ENCODE assay signal across 18 mouse cellular contexts in the genomic region with DNA sequence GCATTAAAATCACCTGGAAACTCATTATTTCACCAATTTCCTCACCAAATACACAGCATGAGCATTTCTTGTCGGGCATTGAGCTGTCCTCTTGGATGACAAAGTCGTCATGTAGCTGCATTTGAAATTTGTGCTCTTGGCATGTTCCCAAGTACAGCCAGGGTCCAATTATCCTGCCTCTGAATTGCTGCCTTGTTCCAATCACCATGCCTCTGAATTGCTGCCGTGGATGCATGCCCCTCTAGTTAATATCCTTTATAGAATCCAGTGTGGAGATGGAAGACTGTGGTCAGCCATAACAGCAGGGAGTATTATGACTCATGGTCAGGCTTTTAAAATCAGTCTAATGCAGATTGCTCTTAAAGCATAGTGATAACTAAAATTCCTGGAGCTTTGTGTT. TPM values are rescaled to one million over a fixed set of nuclear protein-coding genes. Genes with fewer than 3 reads are reported as not detected.
DNase-seq lines count a peak whose midpoint lies in the region; ATAC-seq and TF ChIP-seq lines count a peak whose summit lies in the region.
"Had no signal": no experiment of that assay in that cellular context is flagged by ENCODE, and none has a peak within 500 bp of the region (broad histone marks: within the 10 kb centered on the region; RNA-seq: fewer than 3 reads in every experiment).

No protein-coding gene starts in this region.

- 37% methylated on average over 3 of the region's 3 CpGs for WGBS in forebrain, embryonic 11.5 days
- 64% methylated on average over 3 of the region's 3 CpGs for WGBS in forebrain, embryonic 10.5 days
- 28% methylated on average over 3 of the region's 3 CpGs for WGBS in neural tube, embryonic 13.5 days
- 3% methylated on average over 3 of the region's 3 CpGs for WGBS in forebrain, embryonic 15.5 days
- WGBS in stomach, postnatal 0 days = 77% methylated on average over 3 of the region's 3 CpGs

- no peak overlapping the region for H3K4me2 ChIP-seq in forebrain, embryonic 11.5 days (ENCODE audit: low read depth, low read length, severe bottlenecking)
- H3K4me2 ChIP-seq in neural tube, embryonic 13.5 days = no peak overlapping the region
- no peak overlapping the region for H3K4me2 ChIP-seq in forebrain, embryonic 15.5 days (replicated peaks)
- peak overlapping the region; percentile 55 for H3K4me2 ChIP-seq in myocyte (ENCODE audit: low read depth)
- no peak overlapping the region for H3K4me2 ChIP-seq in stomach, postnatal 0 days (replicated peaks; ENCODE audit: low read depth)
- H3K4me2 ChIP-seq: heart, embryonic 13.5 days; neural tube, embryonic 12.5 days had no signal

- peak; percentile 61; the same call in 1 of the 2 replicates for ATAC-seq in forebrain, embryonic 11.5 days (replicated peaks; ENCODE audit: low FRiP score)
- ATAC-seq in neural tube, embryonic 13.5 days (ENCODE audit: low read depth) = no peak
- ATAC-seq in forebrain, embryonic 15.5 days (replicated peaks) = peak; percentile 69; the same call in 1 of the 2 replicates
- no peak for ATAC-seq in stomach, postnatal 0 days (ENCODE audit: low FRiP score, low TSS enrichment)
- ATAC-seq: intestine, embryonic 16.5 days; liver, postnatal 0 days had no signal

- H3K27ac ChIP-seq in forebrain, embryonic 11.5 days (ENCODE audit: low read depth, low read length) = peak overlapping the region; percentile 25; the same call in 1 of the 2 replicates
- no peak overlapping the region for H3K27ac ChIP-seq in forebrain, embryonic 10.5 days
- 0 out of 2 replicates have a peak overlapping the region, but pooled peaks have one; percentile 33 for H3K27ac ChIP-seq in neural tube, embryonic 13.5 days (replicated peaks)
- H3K27ac ChIP-seq in forebrain, embryonic 15.5 days (replicated peaks) = 0 out of 2 replicates have a peak overlapping the region, but pooled peaks have one; percentile 14
- H3K27ac ChIP-seq in stomach, postnatal 0 days (replicated peaks) = no peak overlapping the region
- H3K27ac ChIP-seq: heart, embryonic 13.5 days; neural tube, embryonic 12.5 days had no signal

- TF ChIP-seq EP300 in stomach, postnatal 0 days (optimal IDR thresholded peaks at IDR 0.05) = no peak

- H3K4me1 ChIP-seq in forebrain, embryonic 11.5 days (replicated peaks; ENCODE audit: control insufficient read depth, insufficient read depth, low read length) = peaks cover 3% of the 10 kb centered on the region; the same call in 1 of the 2 replicates
- H3K4me1 ChIP-seq in forebrain, embryonic 10.5 days = peaks cover 19% of the 10 kb centered on the region
- peaks cover 25% of the 10 kb centered on the region for H3K4me1 ChIP-seq in neural tube, embryonic 13.5 days (replicated peaks)
- peaks cover 22% of the 10 kb centered on the region for H3K4me1 ChIP-seq in forebrain, embryonic 15.5 days
- H3K4me1 ChIP-seq in stomach, postnatal 0 days (replicated peaks; ENCODE audit: control insufficient read depth, insufficient read depth) = no peaks in the 10 kb centered on the region
- H3K4me1 ChIP-seq: heart, embryonic 13.5 days had no signal

- H3K4me3 ChIP-seq in forebrain, embryonic 11.5 days (ENCODE audit: low read depth, low read length) = no peak overlapping the region
- no peak overlapping the region for H3K4me3 ChIP-seq in forebrain, embryonic 10.5 days
- H3K4me3 ChIP-seq in neural tube, embryonic 13.5 days = no peak overlapping the region
- no peak overlapping the region for H3K4me3 ChIP-seq in forebrain, embryonic 15.5 days
- H3K4me3 ChIP-seq in myocyte = no peak overlapping the region
- H3K4me3 ChIP-seq in stomach, postnatal 0 days (ENCODE audit: low read depth, low read length) = no peak overlapping the region
- H3K4me3 ChIP-seq: erythroblast, embryonic 14.5 days; heart, embryonic 13.5 days; neural tube, embryonic 12.5 days had no signal

- no peaks in the 10 kb centered on the region for H3K79me2 ChIP-seq in myocyte (ENCODE audit: control insufficient read depth, insufficient read depth)

- no peaks in the 10 kb centered on the region for H3K27me3 ChIP-seq in forebrain, embryonic 11.5 days (ENCODE audit: control insufficient read depth, insufficient read depth, low read length)
- H3K27me3 ChIP-seq in forebrain, embryonic 10.5 days (ENCODE audit: poor library complexity, severe bottlenecking) = no peaks in the 10 kb centered on the region
- no peaks in the 10 kb centered on the region for H3K27me3 ChIP-seq in neural tube, embryonic 13.5 days
- H3K27me3 ChIP-seq in forebrain, embryonic 15.5 days = no peaks in the 10 kb centered on the region
- H3K27me3 ChIP-seq in myocyte (ENCODE audit: control insufficient read depth, insufficient read depth, insufficient read length) = no peaks in the 10 kb centered on the region
- H3K27me3 ChIP-seq in stomach, postnatal 0 days (ENCODE audit: control insufficient read depth, insufficient read depth, low read length) = no peaks in the 10 kb centered on the region
- H3K27me3 ChIP-seq: heart, embryonic 13.5 days; neural tube, embryonic 12.5 days had no signal

- DNase-seq in forebrain, embryonic 11.5 days (ENCODE audit: low spot score) = peak; percentile 53
- DNase-seq in forebrain, embryonic 10.5 days (ENCODE audit: extremely low spot score, low spot score) = no peak
- DNase-seq in neural tube, embryonic 10.5 days (ENCODE audit: extremely low spot score, low spot score) = no peak
- no peak for DNase-seq in lung, postnatal 4 days
- no peak for DNase-seq in stomach, postnatal 0 days (ENCODE audit: low spot score)
- DNase-seq: B cell, adult 2 months; cerebellum, postnatal 25 days; heart, postnatal 36 days; liver; liver, postnatal 0 days; thymus, adult 18-20 months had no signal

- H3K36me3 ChIP-seq in forebrain, embryonic 11.5 days (ENCODE audit: control insufficient read depth, insufficient read depth, low read length) = no peaks in the 10 kb centered on the region
- no peaks in the 10 kb centered on the region for H3K36me3 ChIP-seq in forebrain, embryonic 10.5 days (replicated peaks)
- no peaks in the 10 kb centered on the region for H3K36me3 ChIP-seq in neural tube, embryonic 13.5 days
- no peaks in the 10 kb centered on the region for H3K36me3 ChIP-seq in forebrain, embryonic 15.5 days
- no peaks in the 10 kb centered on the region for H3K36me3 ChIP-seq in myocyte (ENCODE audit: control insufficient read depth, insufficient read depth)
- H3K36me3 ChIP-seq in stomach, postnatal 0 days (ENCODE audit: control insufficient read depth, insufficient read depth, low read length) = no peaks in the 10 kb centered on the region
- H3K36me3 ChIP-seq: heart, embryonic 13.5 days; neural tube, embryonic 12.5 days had no signal

- no peak overlapping the region for H3K9ac ChIP-seq in forebrain, embryonic 11.5 days (ENCODE audit: low read length)
- no peak overlapping the region for H3K9ac ChIP-seq in neural tube, embryonic 13.5 days
- no peak overlapping the region for H3K9ac ChIP-seq in forebrain, embryonic 15.5 days (replicated peaks)
- no peak overlapping the region for H3K9ac ChIP-seq in stomach, postnatal 0 days (ENCODE audit: low read length)
- H3K9ac ChIP-seq: heart, embryonic 13.5 days; liver, postnatal 0 days; neural tube, embryonic 12.5 days had no signal

- H3K9me3 ChIP-seq in forebrain, embryonic 11.5 days (ENCODE audit: control insufficient read depth, low read length) = no peaks in the 10 kb centered on the region
- no peaks in the 10 kb centered on the region for H3K9me3 ChIP-seq in forebrain, embryonic 10.5 days
- no peaks in the 10 kb centered on the region for H3K9me3 ChIP-seq in neural tube, embryonic 13.5 days
- H3K9me3 ChIP-seq in forebrain, embryonic 15.5 days = no peaks in the 10 kb centered on the region
- no peaks in the 10 kb centered on the region for H3K9me3 ChIP-seq in stomach, postnatal 0 days (ENCODE audit: control insufficient read depth, low read length)
- H3K9me3 ChIP-seq: heart, embryonic 13.5 days; neural tube, embryonic 12.5 days had no signal

- TF ChIP-seq POLR2A in myocyte (IDR thresholded peaks at IDR 0.05; ENCODE audit: insufficient read length, low read depth) = no peak

- TF ChIP-seq CTCF in stomach, postnatal 0 days (IDR thresholded peaks at IDR 0.05; ENCODE audit: low read depth) = no peak

- H3ac ChIP-seq in myocyte (ENCODE audit: control insufficient read depth, insufficient read length) = no peak overlapping the region

TF ChIP-seq in myocyte, 11 proteins besides CTCF, POLR2A, EP300 and RAD21:
- TF ChIP-seq TCF3 (IDR thresholded peaks at IDR 0.05; ENCODE audit: insufficient read length, low read depth) (no peak), USF1 (IDR thresholded peaks at IDR 0.05; ENCODE audit: low read depth) (no peak), TCF12 (IDR thresholded peaks at IDR 0.05; ENCODE audit: insufficient read depth, poor library complexity, severe bottlenecking) (no peak), SRF (IDR thresholded peaks at IDR 0.05; ENCODE audit: control insufficient read depth, insufficient read length, low read depth) (no peak), MAX (IDR thresholded peaks at IDR 0.05; ENCODE audit: low read depth) (no peak), E2F4 (IDR thresholded peaks at IDR 0.05; ENCODE audit: insufficient read depth) (no peak), MYOD1 (IDR thresholded peaks at IDR 0.05; ENCODE audit: control insufficient read depth in 1 of 3, insufficient read length in 2 of 3, low read depth in 2 of 3) (no peak), REST (IDR thresholded peaks at IDR 0.05; ENCODE audit: insufficient read depth, insufficient read length) (no peak)
TF ChIP-seq in myocyte: peak in this region for 0.

RNA-seq across cellular contexts. Expression of gene Cartpt, which starts 36.9 kb away (rescaled TPM):
- 1.8 and 2.0 TPM in 2 replicates for polyA plus RNA-seq in forebrain, embryonic 11.5 days (2014; fragmentation: Nextera tagmentation; extraction: Ambion mirVana)
- polyA plus RNA-seq in forebrain, embryonic 10.5 days (2016; fragmentation: Nextera tagmentation; extraction: Ambion mirVana) = 0.53 and 0.95 TPM in 2 replicates
- polyA plus RNA-seq in neural tube, embryonic 13.5 days (2015; fragmentation: Nextera tagmentation; extraction: Ambion mirVana) = 33.3 and 45.4 TPM in 2 replicates
- 1.3 and 3.2 TPM in 2 replicates for polyA plus RNA-seq in forebrain, embryonic 15.5 days (2015; fragmentation: Nextera tagmentation; extraction: Ambion mirVana)
- 0.04 TPM for polyA plus RNA-seq in myocyte (2012; fragmentation: generic; extraction: Trizol)
- 72.1 and 79.7 TPM in 2 replicates for polyA plus RNA-seq in stomach, postnatal 0 days (2015; fragmentation: Nextera tagmentation; extraction: Ambion mirVana)
- polyA plus RNA-seq: erythroblast, embryonic 14.5 days; liver, postnatal 0 days had no signal

Comparison
In these comparisons a context has a peak if more than half of its experiments do, and no peak if none do; other contexts are left out.
1. H3K27ac ChIP-seq: peak in forebrain, embryonic 11.5 days (single experiment), neural tube, embryonic 13.5 days (single experiment) and forebrain, embryonic 15.5 days (single experiment); none in forebrain, embryonic 10.5 days (single experiment) and stomach, postnatal 0 days (single experiment).
2. ATAC-seq: peak in forebrain, embryonic 11.5 days (single experiment) and forebrain, embryonic 15.5 days (single experiment); none in neural tube, embryonic 13.5 days (single experiment) and stomach, postnatal 0 days (single experiment).